Mouse (Mus musculus): ENCODE measurements around the gene Txndc8. TPM values are rescaled to one million over a fixed set of nuclear protein-coding genes. Genes with fewer than 3 reads are reported as not detected.

Gene Txndc8
- polyA plus RNA-seq, 1 experiment from 2014 or later = not detected

DNA sequence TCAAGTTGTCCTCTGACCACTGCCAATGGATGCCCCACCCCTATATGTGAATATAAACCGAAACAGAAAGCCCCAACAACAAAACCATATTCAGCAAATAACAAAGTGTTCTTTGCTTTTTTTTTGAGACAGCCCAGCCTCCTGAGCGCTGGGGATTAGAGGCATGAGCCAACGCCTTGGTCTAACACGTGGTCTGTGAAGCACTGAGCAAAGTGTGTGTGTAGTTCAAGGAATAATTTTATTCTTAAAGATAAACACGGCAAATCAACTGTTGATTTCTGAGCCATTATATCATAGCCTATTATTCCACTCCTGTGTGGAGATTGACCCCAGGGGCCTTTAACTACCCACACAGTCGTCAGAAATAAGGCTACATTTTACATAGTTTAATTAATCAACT, 54.3 kb downstream of the Txndc8 start:
- 80% methylated on average over 6 of the region's 6 CpGs for WGBS

DNA sequence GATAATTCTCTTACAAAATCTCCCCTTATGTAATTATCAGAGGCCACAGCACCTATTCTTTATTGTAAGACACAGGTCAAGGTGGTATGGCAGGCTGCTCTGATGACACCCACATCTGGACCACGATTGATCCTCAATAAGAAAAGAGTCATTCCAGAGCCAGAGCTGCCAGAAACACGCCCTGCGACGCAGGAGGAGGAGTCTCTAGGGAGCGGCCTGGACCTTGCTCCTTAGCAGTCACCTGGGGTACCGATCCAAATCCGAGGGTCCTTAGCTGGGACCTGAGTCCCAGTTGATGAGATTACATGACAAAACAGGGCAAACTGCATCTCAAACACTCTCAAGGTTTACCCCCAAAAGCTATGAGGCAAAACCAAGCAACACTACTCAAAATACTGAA, 55.1 kb downstream of the Txndc8 start:
- Histone ChIP-seq H3K9me3 (replicated peaks) (peaks cover 7% of the 10 kb centered on the region; the same call in 1 of the 2 replicates), H3K27me3 (ENCODE audit: low read depth, poor library complexity, severe bottlenecking) (peaks cover 12% of the 10 kb centered on the region), H3K4me1 (peaks cover 33% of the 10 kb centered on the region), H3K27ac (replicated peaks) (no peak overlapping the region), H3K36me3 (peaks cover 60% of the 10 kb centered on the region), H3K4me3 (0 out of 2 replicates have a peak overlapping the region, but pooled peaks have one; percentile 16)
- 90% methylated on average over 7 of the region's 7 CpGs for WGBS
- no peak for DNase-seq (ENCODE audit: low spot score)

More for the DNA sequence above, 54.3 kb downstream of the Txndc8 start:
- peaks cover 33% of the 10 kb centered on the region for H3K4me1 ChIP-seq
- peak overlapping the region; percentile 77 for H3K4me3 ChIP-seq
- H3K27me3 ChIP-seq (ENCODE audit: low read depth, poor library complexity, severe bottlenecking) = peaks cover 12% of the 10 kb centered on the region
- H3K9me3 ChIP-seq (replicated peaks) = peaks cover 7% of the 10 kb centered on the region; the same call in 1 of the 2 replicates
- H3K36me3 ChIP-seq = peaks cover 52% of the 10 kb centered on the region
- H3K27ac ChIP-seq (replicated peaks) = no peak overlapping the region
- DNase-seq (ENCODE audit: low spot score) = no peak

DNA sequence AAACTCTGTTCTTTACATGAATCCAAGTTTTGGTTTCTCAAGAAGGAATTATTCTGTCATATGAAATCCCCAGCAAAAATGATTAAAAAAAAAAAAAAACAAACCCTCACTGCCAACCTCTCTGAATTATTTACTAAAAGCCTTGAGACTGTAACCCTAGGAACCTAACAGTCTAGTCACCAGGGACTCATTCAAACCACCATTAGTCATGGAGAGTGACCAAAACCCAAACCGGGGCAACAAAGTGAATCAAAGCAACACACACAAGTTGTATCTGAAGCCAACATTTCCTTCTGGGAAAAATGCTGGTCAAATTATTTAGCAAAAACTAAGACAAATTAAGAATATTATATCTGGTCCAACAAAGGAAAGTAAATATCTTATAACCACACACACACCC, 56.0 kb downstream of the Txndc8 start:
- peaks cover 69% of the 10 kb centered on the region for H3K36me3 ChIP-seq
- 89% methylated on average over 1 of the region's 1 CpGs for WGBS
- peaks cover 33% of the 10 kb centered on the region for H3K4me1 ChIP-seq
- H3K27ac ChIP-seq (replicated peaks) = no peak overlapping the region
- H3K27me3 ChIP-seq (ENCODE audit: low read depth, poor library complexity, severe bottlenecking) = peaks cover 5% of the 10 kb centered on the region
- DNase-seq (ENCODE audit: low spot score) = no peak
- H3K9me3 ChIP-seq (replicated peaks) = peaks cover 7% of the 10 kb centered on the region; the same call in 1 of the 2 replicates
- no peak overlapping the region for H3K4me3 ChIP-seq

DNA sequence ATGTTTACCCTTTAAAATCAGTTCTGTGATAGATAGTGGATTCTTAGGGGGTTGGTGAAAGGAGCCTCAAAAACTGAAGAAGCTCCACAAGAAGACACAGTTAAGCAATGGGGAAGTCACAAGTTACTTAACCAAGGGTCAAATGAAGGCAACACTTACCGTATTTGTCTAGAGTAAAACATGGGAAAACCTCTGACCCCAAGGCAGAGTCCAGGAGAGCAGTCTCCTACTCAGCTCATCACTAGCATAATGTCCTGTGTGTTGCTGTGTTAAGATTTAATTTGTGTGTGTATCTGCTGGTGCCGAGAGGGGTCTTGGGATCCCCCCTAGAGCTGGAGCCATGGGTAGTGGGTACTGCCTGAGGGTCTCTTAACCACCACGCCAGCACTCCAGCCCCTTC, 56.5 kb downstream of the Txndc8 start:
- no peak overlapping the region for H3K4me3 ChIP-seq
- no peak overlapping the region for H3K27ac ChIP-seq (replicated peaks)
- H3K36me3 ChIP-seq = peaks cover 74% of the 10 kb centered on the region
- peaks cover under 1% of the 10 kb centered on the region; the same call in 1 of the 2 replicates for H3K27me3 ChIP-seq (ENCODE audit: low read depth, poor library complexity, severe bottlenecking)
- no peak for DNase-seq (ENCODE audit: low spot score)
- WGBS = 94% methylated on average over 3 of the region's 3 CpGs
- H3K9me3 ChIP-seq (replicated peaks) = peaks cover 7% of the 10 kb centered on the region; the same call in 1 of the 2 replicates
- peaks cover 30% of the 10 kb centered on the region for H3K4me1 ChIP-seq

DNA sequence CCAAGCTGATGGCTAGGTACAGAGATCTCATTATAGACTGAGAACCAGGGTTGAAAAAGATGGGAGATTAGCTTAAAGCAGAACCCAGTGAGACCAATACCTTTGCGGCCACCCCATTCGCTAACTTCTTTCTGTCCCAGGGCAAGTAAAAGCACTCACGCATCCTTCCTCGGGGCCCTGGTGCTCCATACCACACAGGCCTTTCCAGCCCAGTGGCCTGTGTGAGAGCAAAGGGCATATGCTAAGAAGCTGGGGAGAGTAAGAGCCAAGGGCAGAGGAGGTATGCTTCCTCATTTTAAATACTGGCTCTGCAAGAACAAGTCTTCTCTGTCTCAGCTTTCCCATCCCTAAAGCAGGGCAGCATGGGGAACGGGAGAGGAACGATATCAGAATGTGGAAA, 59.1 kb downstream of the Txndc8 start:
- H3K27ac ChIP-seq (replicated peaks) = no peak overlapping the region
- H3K27me3 ChIP-seq (ENCODE audit: low read depth, poor library complexity, severe bottlenecking) = no peaks in the 10 kb centered on the region
- WGBS = 97% methylated on average over 6 of the region's 6 CpGs
- peaks cover 7% of the 10 kb centered on the region; the same call in 1 of the 2 replicates for H3K9me3 ChIP-seq (replicated peaks)
- peaks cover 99% of the 10 kb centered on the region for H3K36me3 ChIP-seq
- H3K4me1 ChIP-seq = peaks cover 13% of the 10 kb centered on the region
- no peak for DNase-seq (ENCODE audit: low spot score)
- no peak overlapping the region for H3K4me3 ChIP-seq

DNA sequence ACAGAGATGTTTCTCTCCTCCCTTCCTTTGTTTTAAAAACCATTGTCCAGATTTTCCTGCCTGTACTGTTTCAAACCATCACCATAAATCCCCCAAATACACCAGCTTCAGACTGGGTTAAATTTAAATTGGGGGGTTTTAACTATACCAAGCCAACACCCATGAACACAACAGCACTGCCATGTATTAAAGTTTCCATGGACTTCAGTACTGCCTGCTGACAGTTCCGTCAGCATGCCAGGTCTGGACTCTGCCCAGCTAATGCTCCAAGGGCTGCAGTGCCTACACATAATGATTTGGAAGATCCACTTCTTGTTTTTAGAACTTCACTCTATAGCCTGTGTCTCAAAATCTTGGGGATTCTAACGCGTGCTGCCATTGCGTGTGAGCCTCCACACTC, 61.4 kb downstream of the Txndc8 start:
- Histone ChIP-seq H3K36me3 (peaks cover 100% of the 10 kb centered on the region), H3K4me3 (no peak overlapping the region), H3K27ac (replicated peaks) (no peak overlapping the region), H3K27me3 (ENCODE audit: low read depth, poor library complexity, severe bottlenecking) (no peaks in the 10 kb centered on the region), H3K4me1 (no peaks in the 10 kb centered on the region), H3K9me3 (replicated peaks) (peaks cover 7% of the 10 kb centered on the region; the same call in 1 of the 2 replicates)
- 97% methylated on average over 4 of the region's 4 CpGs for WGBS
- DNase-seq (ENCODE audit: low spot score) = no peak

DNA sequence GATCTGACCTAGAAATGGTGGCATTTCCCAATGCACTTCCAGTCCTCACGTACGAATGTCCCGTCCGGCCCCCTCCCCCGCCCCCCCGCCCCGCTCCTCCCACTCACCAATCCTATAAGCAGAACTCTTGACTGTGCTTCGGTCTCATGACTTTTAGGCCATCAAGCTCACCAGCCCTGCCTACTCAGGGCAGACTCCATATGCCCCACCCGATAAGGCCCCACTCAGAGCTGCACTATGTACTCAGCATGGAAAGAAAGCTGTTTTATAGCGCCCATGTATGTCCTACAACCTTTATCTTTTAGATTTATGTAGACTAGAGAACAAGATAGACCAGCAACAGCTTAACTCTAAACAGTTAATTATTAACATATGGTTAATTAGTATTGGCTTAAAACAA, 61.9 kb downstream of the Txndc8 start:
- peaks cover 100% of the 10 kb centered on the region for H3K36me3 ChIP-seq
- WGBS = 91% methylated on average over 10 of the region's 10 CpGs

DNA sequence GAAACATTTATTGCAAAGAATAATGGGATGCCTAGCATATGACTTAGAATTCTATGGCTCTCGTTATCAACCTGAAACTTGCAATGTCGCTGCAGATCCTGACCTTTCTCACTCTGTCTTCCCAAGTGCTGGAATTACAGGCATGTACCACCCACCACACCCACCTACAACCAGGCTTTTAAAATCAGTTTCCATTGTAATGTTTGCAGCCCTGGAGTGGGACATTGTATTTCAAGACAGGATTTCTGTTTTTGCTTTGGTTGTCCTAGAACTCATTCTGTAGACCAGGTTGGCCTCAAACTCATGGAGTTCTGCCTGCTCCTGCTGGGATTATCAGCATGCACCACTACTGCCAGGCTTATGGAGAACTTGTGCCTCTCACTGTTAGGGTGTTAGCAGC, 66.0 kb downstream of the Txndc8 start:
- Histone ChIP-seq H3K27ac (replicated peaks) (no peak overlapping the region), H3K27me3 (ENCODE audit: low read depth, poor library complexity, severe bottlenecking) (no peaks in the 10 kb centered on the region), H3K9me3 (replicated peaks) (no peaks in the 10 kb centered on the region), H3K4me1 (no peaks in the 10 kb centered on the region), H3K4me3 (no peak overlapping the region), H3K36me3 (peaks cover 62% of the 10 kb centered on the region)
- WGBS = 94% methylated on average over 2 of the region's 2 CpGs
- no peak for DNase-seq (ENCODE audit: low spot score)

More for the DNA sequence above, 61.9 kb downstream of the Txndc8 start:
- DNase-seq (ENCODE audit: low spot score) = no peak
- Histone ChIP-seq H3K27me3 (ENCODE audit: low read depth, poor library complexity, severe bottlenecking) (no peaks in the 10 kb centered on the region), H3K9me3 (replicated peaks) (peaks cover 7% of the 10 kb centered on the region; the same call in 1 of the 2 replicates), H3K27ac (replicated peaks) (no peak overlapping the region), H3K4me1 (no peaks in the 10 kb centered on the region), H3K4me3 (no peak overlapping the region)

DNA sequence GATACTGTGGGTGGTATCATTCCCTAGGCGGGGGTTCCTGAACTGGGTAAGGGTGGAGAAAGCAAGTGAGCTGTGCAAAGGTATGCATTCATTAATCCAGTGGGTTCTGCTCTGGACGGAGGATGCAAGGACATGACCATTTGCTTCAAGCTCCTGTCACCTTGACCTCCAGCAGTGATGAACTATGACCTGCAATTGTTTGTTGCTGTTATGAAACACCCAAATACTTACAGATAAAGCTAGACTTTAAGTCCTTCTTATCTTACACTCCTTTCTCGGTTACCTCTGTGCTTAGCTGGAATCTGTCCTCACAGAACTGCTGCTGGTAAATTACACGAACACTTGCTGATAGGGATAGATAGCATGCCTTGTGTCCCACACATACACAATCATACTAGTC, 68.3 kb downstream of the Txndc8 start:
- Histone ChIP-seq H3K27ac (replicated peaks) (no peak overlapping the region), H3K36me3 (peaks cover 39% of the 10 kb centered on the region), H3K9me3 (replicated peaks) (no peaks in the 10 kb centered on the region), H3K4me3 (no peak overlapping the region), H3K4me1 (no peaks in the 10 kb centered on the region), H3K27me3 (ENCODE audit: low read depth, poor library complexity, severe bottlenecking) (no peaks in the 10 kb centered on the region)
- no peak for DNase-seq (ENCODE audit: low spot score)
- WGBS = 87% methylated on average over 4 of the region's 4 CpGs

DNA sequence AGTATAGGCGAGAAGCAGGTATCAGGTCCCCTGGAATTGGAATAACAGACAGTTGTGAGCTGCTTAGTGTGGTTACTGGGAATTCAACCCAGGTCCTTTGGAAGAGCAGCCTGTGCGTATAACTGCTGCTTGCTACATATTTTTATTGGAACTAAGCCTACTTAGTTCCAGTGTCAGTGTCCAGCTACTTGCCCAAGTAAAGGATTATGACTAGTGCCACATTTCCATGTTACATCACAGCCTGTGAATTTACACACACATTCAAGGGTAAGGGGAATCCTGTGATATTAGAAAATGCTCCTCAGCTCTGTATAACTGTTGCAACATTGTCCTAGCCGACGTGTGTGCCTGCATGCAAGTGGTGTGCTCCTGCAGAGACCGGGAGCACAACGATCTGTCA, 71.6 kb downstream of the Txndc8 start:
- Histone ChIP-seq H3K4me1 (no peaks in the 10 kb centered on the region), H3K27ac (replicated peaks) (no peak overlapping the region), H3K36me3 (peaks cover 6% of the 10 kb centered on the region), H3K4me3 (no peak overlapping the region), H3K27me3 (ENCODE audit: low read depth, poor library complexity, severe bottlenecking) (no peaks in the 10 kb centered on the region), H3K9me3 (replicated peaks) (peaks cover 6% of the 10 kb centered on the region; the same call in 1 of the 2 replicates)
- no peak for DNase-seq (ENCODE audit: low spot score)
- WGBS = 87% methylated on average over 6 of the region's 6 CpGs

DNA sequence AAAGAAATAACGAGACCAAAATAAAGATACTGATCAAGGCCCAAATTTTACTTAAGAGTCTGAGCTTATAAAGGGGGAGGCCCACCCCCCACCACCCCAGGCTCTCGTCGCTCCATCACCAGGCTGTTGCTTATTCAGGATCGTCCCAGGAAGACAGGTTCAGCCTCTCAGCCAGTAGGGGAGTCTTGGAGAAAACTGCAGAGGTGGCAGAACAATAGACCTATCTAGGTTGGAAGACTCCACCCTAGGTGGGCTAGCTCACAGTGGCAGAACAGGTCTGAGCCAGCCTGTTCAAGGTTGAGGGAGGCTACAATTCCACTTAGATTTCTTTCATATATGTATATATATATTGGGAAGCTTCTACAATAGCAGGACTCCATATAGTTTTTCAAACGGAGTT, 74.7 kb downstream of the Txndc8 start:
- H3K36me3 ChIP-seq = no peaks in the 10 kb centered on the region
- DNase-seq (ENCODE audit: low spot score) = no peak
- 82% methylated on average over 5 of the region's 5 CpGs for WGBS

More for the DNA sequence above, 74.7 kb downstream of the Txndc8 start:
- Histone ChIP-seq H3K27ac (replicated peaks) (no peak overlapping the region), H3K9me3 (replicated peaks) (peaks cover 9% of the 10 kb centered on the region; the same call in 1 of the 2 replicates), H3K4me3 (no peak overlapping the region), H3K4me1 (no peaks in the 10 kb centered on the region), H3K27me3 (ENCODE audit: low read depth, poor library complexity, severe bottlenecking) (no peaks in the 10 kb centered on the region)
